Mouse (Mus musculus) forebrain, embryonic 11.5 days (tissue): ENCODE data around the gene Tectb. TPM values are rescaled to one million over a fixed set of nuclear protein-coding genes. Genes with fewer than 3 reads are reported as not detected.

Experiments
- ATAC-seq: fragments of 200-750 bp; cut with Nextera tagmentation; replicated peaks from 2 replicates; pipeline ENCODE4 v1.8.0; 2017; ENCODE audit warnings: moderate TSS enrichment; ENCODE audit not compliant: low FRiP score
- DNase-seq: peaks from one replicate; pipeline ENCODE4 v3.0.0-alpha.2; 2017; ENCODE audit warnings: low spot score
- H3K27ac ChIP-seq: fragments of 300-500 bp; sonication (generic); 2 replicates; pipeline ENCODE4 v1.5.1; 2014; ENCODE audit warnings: low read depth, low read length
- H3K27me3 ChIP-seq: fragments of 300-500 bp; sonication (generic); 2 replicates; pipeline ENCODE4 v1.6.1; 2014; ENCODE audit warnings: mild to moderate bottlenecking, low read length, mixed read lengths; ENCODE audit not compliant: control insufficient read depth, insufficient read depth
- H3K36me3 ChIP-seq: fragments of 300-500 bp; sonication (generic); 2 replicates; pipeline ENCODE4 v1.6.1; 2014; ENCODE audit warnings: mild to moderate bottlenecking, low read length, moderate library complexity, mixed read lengths; ENCODE audit not compliant: control insufficient read depth, insufficient read depth
- H3K4me1 ChIP-seq: fragments of 300-500 bp; sonication (generic); replicated peaks from 2 replicates; pipeline ENCODE4 v1.6.1; 2014; ENCODE audit warnings: low read length, mixed read lengths; ENCODE audit not compliant: control insufficient read depth, insufficient read depth
- H3K4me2 ChIP-seq: fragments of 300-500 bp; sonication (generic); 2 replicates; pipeline ENCODE4 v1.6.1; 2014; ENCODE audit warnings: low read depth, mild to moderate bottlenecking, low read length, moderate library complexity, mixed read lengths; ENCODE audit not compliant: severe bottlenecking
- H3K4me3 ChIP-seq: fragments of 300-500 bp; sonication (generic); 2 replicates; pipeline ENCODE4 v1.5.1; 2014; ENCODE audit warnings: low read depth, low read length
- H3K9ac ChIP-seq: fragments of 300-500 bp; sonication (generic); 2 replicates; pipeline ENCODE4 v1.6.1; 2014; ENCODE audit warnings: low read length
- H3K9me3 ChIP-seq: fragments of 300-500 bp; sonication (generic); 2 replicates; pipeline ENCODE4 v1.6.1; 2016; ENCODE audit warnings: low read length, mixed read lengths; ENCODE audit not compliant: control insufficient read depth
- WGBS: fragments of 180-500 bp; shearing (Covaris S2); extraction: QIAGEN DNeasy Blood & Tissue Kit; methylation state at CpG from one replicate; pipeline ENCODE4 v1.1.7; 2014; 5-methylcytosine and 5-hydroxymethylcytosine counted together
- polyA plus RNA-seq: library from polyadenylated mRNA; unstranded; fragments of >200 nt; fragmentation: Nextera tagmentation; extraction: Ambion mirVana; gene quantifications from 2 replicates; pipeline ENCODE4 v1.2.1, GENCODE M21; 2014

The Tectb gene
- polyA plus RNA-seq, 1 experiment from 2014 or later = not detected

DNA sequence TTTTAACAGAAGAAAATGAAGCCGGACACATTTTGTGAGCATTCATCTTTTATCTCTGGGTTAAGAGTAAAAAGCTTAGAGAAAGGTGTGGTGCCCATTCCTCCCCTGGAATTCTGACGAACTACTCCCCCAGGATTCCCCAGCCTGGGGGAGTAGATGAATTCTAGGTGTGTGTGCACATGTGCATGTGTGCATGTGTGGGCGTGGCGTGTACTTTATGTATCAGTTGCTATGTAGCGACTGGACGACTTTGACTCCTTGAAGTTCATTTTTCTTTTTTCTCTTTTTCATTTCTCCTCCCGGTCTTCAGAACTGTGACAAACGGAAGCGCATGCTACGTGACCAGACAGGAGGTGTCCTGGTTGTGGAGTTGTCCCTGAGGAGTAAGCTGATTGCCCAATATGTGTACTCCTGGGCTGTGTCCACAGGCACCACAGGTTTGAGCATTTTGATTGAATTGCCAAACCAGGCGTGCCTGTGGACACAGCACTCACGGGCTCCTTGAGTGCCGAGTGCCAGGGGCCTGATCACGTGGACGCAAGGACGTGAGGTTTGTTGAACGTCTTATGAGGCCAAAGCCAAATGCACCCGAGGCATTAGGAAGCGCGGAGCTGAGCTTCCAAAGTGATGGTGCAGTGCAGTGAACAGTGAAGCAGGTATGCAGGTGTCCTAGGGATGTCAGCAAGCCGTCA is 11.9 kb downstream of the Tectb start:
- no peak for ATAC-seq
- DNase-seq = peak; percentile 29
- Histone ChIP-seq H3K27me3 (no peaks in the 10 kb centered on the region), H3K4me1 (no peaks in the 10 kb centered on the region), H3K4me3 (no peak overlapping the region), H3K27ac (no peak overlapping the region), H3K9me3 (no peaks in the 10 kb centered on the region), H3K4me2 (no peak overlapping the region), H3K9ac (no peak overlapping the region), H3K36me3 (no peaks in the 10 kb centered on the region)
- 90% methylated on average over 21 of the region's 21 CpGs for WGBS

DNA sequence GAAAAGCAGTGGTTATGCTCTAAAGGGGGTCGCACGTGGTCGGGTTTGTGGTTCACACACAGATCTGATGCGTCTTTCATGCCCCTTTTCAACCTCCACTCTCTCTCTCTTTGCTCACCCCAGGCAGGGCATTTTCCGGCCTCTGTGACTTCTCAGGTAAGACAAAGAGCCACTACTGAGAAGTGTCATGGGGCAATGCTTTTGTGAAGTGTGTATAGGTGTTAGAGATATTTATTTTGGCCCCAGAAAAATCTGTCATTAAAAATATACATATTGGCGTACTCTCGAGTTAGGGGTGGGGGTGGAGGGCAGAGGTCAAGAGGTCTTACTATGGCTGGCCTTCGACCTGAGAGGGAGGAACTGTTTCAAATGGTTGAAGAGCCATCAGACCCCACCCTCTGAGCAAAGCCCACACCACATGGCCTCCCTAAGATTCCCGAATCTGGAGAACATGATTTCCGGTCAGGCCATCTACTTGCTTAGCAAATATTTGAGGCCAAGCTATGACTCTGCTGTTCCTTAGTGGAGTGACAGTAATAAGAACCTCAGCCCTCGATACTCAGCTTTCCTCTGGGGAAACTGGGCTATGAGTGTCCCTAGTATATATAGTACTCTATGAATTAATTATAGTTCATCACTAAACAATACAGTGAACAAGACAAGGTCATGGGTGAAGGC is 13.3 kb downstream of the Tectb start:
- Histone ChIP-seq H3K27me3 (no peaks in the 10 kb centered on the region), H3K4me2 (no peak overlapping the region), H3K4me3 (no peak overlapping the region), H3K9ac (no peak overlapping the region), H3K36me3 (no peaks in the 10 kb centered on the region), H3K27ac (no peak overlapping the region), H3K4me1 (no peaks in the 10 kb centered on the region), H3K9me3 (no peaks in the 10 kb centered on the region)
- 78% methylated on average over 11 of the region's 11 CpGs for WGBS
- peak; percentile 30 for DNase-seq
- no peak for ATAC-seq

DNA sequence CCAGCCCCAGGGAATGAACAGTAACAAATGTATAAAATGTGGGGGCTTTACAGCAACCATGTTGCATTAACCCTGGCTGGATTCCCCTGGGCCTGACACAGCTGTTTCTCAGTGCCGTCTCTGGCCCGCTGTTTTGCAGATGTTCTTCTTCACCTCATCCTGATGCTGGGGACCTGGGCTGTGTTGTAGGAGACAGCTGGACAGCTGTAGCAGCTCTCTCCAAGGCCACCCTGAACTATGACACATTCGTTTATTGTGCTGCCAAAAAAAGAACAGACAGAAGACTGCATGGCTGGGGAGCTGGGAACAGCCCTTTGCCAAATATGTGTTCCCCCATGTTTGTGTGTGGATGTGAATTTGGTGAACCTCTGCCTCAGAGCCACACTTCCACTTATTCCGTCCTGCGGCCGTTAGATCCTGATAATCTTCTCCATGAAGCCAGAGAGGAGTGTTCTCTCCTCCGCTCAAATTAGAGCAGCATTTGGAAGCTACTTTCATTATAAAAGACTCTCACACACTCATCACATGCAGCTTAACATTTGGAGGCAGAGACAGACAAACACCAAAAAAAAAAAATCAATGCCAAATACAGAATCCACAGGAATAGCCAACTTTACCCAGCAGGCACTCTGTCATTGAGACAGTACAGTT is 14.1 kb downstream of the Tectb start:
- ATAC-seq (no peak), DNase-seq (peak; percentile 24)
- Histone ChIP-seq H3K9me3 (no peaks in the 10 kb centered on the region), H3K36me3 (no peaks in the 10 kb centered on the region), H3K27ac (no peak overlapping the region), H3K9ac (no peak overlapping the region), H3K27me3 (no peaks in the 10 kb centered on the region), H3K4me1 (no peaks in the 10 kb centered on the region), H3K4me2 (no peak overlapping the region), H3K4me3 (no peak overlapping the region)
- 86% methylated on average over 7 of the region's 7 CpGs for WGBS

DNA sequence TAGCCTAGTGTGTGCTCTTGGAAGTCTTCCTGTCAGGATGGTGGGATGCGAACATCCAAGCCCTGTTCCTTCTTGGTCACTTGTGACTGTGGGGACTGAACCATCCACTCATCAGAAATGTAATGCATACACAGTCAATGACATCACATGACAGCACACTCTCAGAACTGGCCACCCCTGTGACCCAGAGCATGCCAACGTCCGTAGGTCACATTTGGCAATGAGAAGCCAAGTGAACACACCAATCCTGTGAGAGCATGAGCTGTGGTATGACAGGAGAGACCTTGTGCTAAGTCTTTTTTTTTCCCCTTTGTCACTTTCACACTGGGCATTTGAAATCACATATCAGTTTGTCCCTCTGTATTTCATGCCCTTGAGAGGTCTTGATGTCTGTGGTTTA is 15.0 kb downstream of the Tectb start:
- WGBS = 90% methylated on average over 3 of the region's 3 CpGs
- Histone ChIP-seq H3K36me3 (no peaks in the 10 kb centered on the region), H3K4me3 (no peak overlapping the region), H3K27ac (no peak overlapping the region), H3K4me1 (no peaks in the 10 kb centered on the region), H3K27me3 (no peaks in the 10 kb centered on the region), H3K9me3 (no peaks in the 10 kb centered on the region), H3K4me2 (no peak overlapping the region), H3K9ac (no peak overlapping the region)
- ATAC-seq = no peak
- DNase-seq = no peak

DNA sequence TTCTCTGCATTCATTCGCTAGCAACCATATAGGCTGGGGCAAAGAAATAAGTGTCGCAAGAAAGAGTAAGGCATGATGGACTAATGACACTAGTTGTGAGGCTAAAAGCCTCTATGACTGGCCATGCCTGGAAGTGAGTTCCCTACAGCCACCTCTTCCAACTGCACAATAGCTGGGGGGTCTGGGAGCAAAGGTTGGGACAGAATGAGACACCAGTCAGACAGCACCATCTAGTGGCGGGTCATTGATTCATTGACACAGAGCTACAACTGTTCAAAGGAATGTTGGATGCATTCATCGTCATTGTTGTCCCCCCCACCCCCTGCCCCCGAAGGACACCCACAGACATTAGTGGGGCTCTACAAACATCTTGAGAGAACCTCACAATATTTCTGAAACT is 17.8 kb downstream of the Tectb start:
- no peaks in the 10 kb centered on the region for H3K36me3 ChIP-seq
- no peaks in the 10 kb centered on the region for H3K27me3 ChIP-seq
- peak; percentile 82 for DNase-seq
- H3K4me1 ChIP-seq = no peaks in the 10 kb centered on the region
- 33% methylated on average over 5 of the region's 5 CpGs for WGBS
- H3K9ac ChIP-seq = no peak overlapping the region
- H3K9me3 ChIP-seq = no peaks in the 10 kb centered on the region
- no peak overlapping the region for H3K4me2 ChIP-seq
- H3K27ac ChIP-seq = no peak overlapping the region
- peak; percentile 76 for ATAC-seq
- H3K4me3 ChIP-seq = no peak overlapping the region

DNA sequence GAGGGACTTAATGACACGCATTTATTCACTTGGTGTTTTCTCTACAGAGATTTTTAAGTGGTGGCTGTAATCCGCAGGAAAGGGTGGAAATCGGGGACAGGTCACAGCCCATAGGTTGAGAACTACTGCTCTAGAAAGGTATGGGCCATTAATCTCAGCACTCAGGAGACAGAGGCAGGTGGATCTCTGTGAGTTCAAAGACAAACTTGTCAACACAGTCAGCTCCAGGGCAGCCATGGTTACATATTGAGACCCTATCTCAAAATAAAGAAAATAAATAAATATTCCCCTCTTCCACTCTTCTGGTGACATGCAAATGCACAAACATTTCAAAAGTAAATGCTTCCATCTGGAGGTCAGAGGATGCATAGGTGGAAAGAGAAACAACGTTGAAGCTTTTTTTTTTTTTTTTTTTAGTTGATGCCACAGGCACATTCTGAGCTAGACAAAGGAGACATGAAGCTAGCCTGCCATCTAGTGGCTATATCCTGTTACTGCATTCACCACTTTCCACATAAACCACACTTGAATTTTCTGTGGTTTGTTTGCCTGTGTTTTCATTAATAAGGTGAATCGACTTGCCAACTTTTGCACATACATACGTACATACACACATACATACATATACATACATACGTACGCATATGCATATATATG is 26.1 kb downstream of the Tectb start:
- Histone ChIP-seq H3K4me1 (no peaks in the 10 kb centered on the region), H3K9me3 (no peaks in the 10 kb centered on the region), H3K27me3 (no peaks in the 10 kb centered on the region), H3K9ac (no peak overlapping the region), H3K36me3 (no peaks in the 10 kb centered on the region), H3K4me2 (no peak overlapping the region), H3K4me3 (no peak overlapping the region), H3K27ac (no peak overlapping the region)
- WGBS = 37% methylated on average over 8 of the region's 8 CpGs
- peak; percentile 64 for DNase-seq
- ATAC-seq = 0 out of 2 replicates have a peak, but pooled peaks have one; percentile 21

DNA sequence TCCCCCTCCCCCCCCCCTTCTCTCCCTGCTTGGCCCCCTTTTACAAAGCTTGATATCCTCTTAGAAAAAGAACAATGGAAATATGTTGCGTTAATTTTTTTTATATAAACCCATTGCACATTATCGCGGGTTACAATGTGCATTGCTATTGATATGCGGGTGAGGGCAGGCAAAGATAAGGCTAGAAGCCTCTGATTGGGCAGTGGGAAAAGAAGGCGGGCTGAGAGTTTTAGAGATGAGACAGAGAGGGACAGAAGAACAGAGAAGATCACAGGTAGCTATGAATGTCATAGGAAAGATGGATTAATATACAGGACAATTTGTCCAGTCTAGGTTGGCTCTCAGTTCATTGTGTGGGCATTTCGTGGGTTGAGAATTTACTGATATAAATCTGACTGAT is 26.7 kb downstream of the Tectb start:
- Histone ChIP-seq H3K27me3 (no peaks in the 10 kb centered on the region), H3K36me3 (no peaks in the 10 kb centered on the region), H3K27ac (no peak overlapping the region), H3K9ac (no peak overlapping the region), H3K4me3 (no peak overlapping the region), H3K4me1 (no peaks in the 10 kb centered on the region), H3K9me3 (no peaks in the 10 kb centered on the region), H3K4me2 (no peak overlapping the region)
- WGBS = 63% methylated on average over 6 of the region's 6 CpGs
- DNase-seq = no peak
- no peak for ATAC-seq

DNA sequence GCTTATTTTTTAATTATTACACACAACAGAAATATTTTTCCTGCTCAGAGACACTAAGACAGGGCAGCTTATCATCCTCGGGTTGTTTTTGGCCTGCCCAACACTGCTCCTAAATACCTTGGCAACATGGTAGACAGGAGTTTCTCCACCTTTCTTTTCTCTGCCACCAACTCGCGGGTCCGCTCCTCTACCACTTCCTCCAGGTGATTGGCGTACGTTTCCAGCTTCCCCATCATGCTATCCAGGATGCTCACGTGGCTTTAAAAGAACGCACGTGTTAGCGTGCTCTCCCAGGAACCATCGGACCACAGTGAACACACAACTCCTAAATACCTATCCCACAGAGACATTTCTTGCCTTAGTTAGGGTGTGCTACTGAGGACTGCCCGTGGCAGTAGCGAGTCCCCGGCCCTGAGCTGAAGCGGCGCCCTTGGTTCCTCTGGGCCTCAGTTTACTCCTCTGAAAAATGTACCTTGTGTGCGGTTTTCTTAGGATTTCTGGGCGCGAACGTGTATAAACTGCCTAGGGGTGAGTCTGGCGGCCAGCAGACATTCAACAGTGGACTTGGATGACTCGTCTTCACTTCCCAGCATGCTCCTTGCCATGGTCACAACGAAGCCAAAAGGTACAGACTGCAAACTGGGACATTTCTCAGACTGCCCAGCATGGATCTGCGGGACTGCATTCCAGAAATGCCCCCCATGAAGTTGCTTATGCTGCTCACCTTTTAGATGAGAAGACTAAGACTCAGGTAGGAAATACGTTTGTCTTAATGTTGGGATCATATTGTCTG is 27.4 kb downstream of the Tectb start:
- H3K4me1 ChIP-seq = no peaks in the 10 kb centered on the region
- no peak overlapping the region for H3K9ac ChIP-seq
- no peak overlapping the region for H3K4me2 ChIP-seq
- H3K9me3 ChIP-seq = no peaks in the 10 kb centered on the region
- 66% methylated on average over 25 of the region's 25 CpGs for WGBS
- DNase-seq = no peak
- no peak for ATAC-seq
- H3K36me3 ChIP-seq = no peaks in the 10 kb centered on the region
- H3K4me3 ChIP-seq = no peak overlapping the region
- no peaks in the 10 kb centered on the region for H3K27me3 ChIP-seq
- no peak overlapping the region for H3K27ac ChIP-seq
